Mouse (Mus musculus): Measurements from ENCODE around the gene Mapk14.
"Not testable (repeated sequence)": the region's sequence is repeated elsewhere in the genome, so short reads cannot be mapped to it uniquely, and the experiment has no call there.

Mapk14 gene

DNA sequence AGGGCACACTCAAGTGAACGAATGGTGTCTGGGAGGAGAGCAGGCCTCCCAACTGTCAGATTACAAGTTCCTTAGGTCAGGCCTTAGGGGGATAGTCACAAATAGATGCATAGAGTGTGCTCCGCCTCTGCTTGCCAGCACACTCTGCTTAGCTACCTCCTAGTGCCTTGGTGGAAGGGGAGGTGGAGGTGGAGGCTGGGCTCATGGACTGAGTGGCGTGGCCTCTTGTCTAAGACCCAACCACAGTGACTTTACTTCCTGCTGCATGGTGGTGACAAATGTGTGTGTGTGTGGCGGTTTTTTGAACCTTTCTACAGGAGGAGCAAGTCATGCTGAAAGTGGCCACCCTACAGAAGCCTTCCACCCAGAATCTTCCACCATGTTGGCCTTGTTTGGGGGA, 45.4 kb downstream of the Mapk14 start:
- no peak for DNase-seq (ENCODE audit: low read depth, low spot score)

DNA sequence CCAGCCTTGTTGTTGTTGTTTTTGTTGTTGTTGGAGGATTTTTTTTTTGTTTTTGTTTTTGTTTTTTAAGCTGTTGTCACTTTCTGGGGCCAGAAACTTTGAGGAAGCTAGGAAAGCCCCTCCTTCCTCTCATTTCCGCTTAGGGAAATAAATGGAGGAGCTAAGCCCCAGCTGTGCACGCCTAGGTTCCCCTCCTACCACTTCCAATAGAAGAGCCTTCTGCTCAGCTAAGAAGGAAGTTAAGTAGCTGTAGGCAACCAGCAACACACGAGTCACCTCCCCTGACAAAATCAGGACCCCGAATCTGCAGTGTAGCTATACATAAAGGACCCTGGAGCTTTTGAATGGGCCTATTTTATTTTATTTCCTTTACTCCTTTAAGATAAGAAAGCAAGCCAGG, 46.8 kb downstream of the Mapk14 start:
- DNase-seq (ENCODE audit: low read depth, low spot score) = no peak

DNA sequence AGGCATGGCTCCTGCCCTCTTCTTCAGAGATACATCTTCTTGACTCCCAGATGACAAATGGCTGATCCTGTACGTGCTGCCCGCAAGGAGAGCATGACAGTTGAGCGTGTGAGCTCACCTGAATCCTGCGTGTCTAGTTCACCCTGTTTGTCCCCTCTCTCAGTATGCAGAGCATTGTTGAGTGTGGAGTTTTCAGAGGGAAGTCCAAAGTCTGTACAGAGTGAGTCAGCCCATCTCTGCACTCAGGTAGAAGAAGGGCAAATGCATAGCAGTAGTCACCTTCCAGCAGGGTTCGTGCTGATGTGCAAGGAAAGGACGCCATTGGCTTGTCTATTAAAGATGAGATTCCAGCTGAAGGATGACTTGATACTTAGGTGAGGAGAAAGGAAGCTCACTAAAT, 48.1 kb downstream of the Mapk14 start:
- DNase-seq (ENCODE audit: low read depth, low spot score) = no peak

DNA sequence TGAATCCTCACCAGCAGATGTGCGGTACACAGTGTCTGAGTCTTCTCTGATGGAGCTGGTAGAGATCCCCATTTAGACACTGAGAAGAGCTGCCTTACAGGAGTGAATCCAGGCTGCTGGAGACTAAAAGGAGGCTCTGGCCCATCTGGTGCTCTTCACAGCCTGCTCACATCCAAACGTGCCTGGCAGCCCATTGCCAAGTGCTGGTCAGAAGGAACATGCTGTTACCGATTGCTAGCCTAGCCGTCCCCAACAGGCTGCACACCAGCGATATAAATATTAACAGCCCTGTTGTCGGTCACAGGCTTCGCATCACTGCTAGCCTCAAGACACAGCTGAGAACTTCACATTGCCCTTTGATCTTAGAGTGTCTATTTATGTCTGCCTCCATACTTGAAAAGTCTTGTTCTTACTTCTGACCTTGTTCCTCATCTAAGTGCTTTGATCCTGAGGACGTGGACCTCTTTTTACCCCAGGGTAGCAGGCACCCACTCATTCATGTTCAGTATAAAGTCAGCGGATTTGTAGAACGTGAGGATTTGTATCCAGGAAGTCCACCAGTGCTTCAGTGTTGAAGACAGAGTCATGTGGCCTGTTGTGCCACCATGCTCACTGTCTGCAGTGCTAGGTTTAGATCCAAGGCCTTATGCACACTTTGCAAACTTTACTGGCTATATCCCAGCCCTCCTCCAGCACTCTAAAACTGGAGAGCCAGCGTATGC, 52.2 kb downstream of the Mapk14 start:
- DNase-seq (ENCODE audit: low read depth, low spot score) = no peak

DNA sequence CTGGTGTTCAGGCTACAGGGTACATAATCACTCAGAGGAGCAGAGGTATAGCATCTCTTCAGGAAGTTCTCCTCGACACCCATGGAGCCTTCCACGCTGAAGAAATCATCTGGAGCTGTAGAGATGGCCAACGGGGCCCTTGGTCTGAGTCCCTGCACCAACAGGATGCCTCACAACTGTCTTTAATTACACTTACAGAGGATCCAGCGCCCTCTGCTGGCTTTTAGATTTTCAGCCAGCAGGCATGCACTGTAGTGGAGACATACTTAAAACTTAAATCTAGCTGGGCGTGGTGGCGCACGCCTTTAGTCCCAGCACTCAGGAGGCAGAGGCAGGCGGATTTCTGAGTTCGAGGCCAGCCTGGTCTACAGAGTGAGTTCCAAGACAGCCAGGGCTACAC, 52.8 kb downstream of the Mapk14 start:
- peak; percentile 53 for DNase-seq (ENCODE audit: low read depth, low spot score)

DNA sequence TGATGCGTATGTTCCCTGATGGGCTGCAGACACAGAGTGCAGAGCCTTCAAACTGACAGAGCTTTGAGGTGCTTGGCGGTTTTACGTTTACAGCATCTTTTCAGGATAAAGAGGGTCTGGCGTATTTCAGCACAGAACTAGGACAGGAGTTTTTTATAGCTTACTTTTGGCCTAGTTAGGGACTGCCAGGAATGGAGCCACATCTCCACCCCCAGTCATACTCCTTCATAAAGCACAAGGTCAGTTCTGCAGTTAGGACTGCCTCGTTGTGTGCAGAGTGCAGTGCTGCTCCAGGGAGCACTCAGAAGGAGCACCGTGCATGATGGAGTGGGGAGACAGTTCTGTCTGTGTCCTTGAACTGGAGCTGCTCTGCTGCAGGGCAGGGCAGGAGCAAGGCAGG, 54.6 kb downstream of the Mapk14 start:
- no peak for DNase-seq (ENCODE audit: low read depth, low spot score)

DNA sequence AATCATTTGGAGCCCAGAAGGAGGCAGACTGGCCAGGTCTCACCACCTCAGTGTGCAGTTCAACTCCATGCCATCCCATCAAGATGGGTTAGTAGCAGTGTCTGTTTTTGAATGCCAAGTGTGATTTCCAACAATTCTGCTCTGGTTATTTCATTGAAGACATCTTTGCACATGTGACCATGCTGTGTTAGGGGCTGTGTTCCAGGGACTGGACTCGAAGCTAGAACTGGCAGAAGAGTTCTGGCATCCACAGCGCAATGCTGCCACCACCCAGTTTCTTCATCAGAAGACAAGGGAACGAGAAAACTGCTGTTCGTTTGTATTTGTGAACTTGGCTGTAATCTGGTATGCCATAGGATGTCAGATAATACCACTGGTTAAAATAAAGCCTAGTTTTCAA, 56.9 kb downstream of the Mapk14 start:
- DNase-seq (ENCODE audit: low read depth, low spot score) = no peak

DNA sequence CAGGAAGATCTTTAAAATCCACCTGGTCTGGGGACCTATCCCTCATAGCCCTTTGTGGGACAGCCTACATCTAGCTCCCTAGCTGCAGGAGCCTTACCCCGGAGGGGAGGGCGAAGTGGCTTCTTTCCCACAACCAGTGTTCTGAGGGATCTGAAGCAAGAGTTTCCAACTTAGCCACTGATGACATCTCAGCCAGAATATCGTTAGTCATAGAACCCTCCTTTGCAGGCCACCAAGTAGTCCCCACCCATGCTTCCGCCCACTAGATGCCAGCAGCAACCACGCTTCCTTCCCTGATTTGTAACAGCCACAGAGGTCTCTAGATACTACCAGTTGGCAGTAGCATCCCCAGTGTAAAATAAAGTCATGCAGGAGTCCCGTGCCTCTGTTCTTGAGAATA, 59.5 kb downstream of the Mapk14 start:
- DNase-seq (ENCODE audit: low read depth, low spot score) = no peak

DNA sequence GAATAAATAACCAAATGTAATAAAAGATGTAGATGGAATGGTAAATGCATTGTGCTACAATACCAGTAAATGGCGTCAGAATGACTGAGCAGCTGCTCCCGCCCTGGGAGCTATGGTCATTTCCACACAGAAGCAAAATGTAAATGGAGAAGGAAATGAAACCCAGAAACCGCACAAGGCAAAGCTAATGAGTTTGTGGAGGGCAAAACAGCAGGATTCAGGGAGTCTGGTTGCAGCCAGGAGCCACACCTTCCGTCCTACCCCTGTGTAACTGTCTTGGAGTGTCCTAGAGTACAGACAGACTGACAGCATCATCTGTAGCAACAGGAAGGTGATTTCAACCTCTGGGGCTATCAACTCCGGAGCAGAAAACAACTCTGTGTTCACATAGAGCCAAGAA, 65.3 kb downstream of the Mapk14 start:
- DNase-seq (ENCODE audit: low read depth, low spot score) = no peak

DNA sequence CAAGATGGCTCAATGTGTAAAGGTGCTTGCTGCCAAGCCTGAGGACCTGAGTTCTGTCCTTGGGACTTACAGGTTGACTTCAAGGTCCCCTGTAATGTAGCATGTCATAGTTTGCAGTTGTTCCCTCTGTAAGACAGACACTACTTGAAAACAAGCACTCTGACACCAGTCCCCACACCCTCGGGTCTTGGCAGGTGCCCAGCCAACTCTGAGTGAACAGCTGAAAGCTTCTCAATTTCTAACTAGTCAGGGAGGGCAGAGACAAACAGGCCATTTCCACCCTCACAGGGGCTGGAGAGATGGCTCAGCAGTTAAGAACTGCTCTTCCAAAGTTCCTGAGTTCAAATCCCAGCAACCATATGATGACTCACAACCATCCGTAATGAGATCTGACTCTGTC, 66.3 kb downstream of the Mapk14 start:
- DNase-seq (ENCODE audit: low read depth, low spot score) = no peak

DNA sequence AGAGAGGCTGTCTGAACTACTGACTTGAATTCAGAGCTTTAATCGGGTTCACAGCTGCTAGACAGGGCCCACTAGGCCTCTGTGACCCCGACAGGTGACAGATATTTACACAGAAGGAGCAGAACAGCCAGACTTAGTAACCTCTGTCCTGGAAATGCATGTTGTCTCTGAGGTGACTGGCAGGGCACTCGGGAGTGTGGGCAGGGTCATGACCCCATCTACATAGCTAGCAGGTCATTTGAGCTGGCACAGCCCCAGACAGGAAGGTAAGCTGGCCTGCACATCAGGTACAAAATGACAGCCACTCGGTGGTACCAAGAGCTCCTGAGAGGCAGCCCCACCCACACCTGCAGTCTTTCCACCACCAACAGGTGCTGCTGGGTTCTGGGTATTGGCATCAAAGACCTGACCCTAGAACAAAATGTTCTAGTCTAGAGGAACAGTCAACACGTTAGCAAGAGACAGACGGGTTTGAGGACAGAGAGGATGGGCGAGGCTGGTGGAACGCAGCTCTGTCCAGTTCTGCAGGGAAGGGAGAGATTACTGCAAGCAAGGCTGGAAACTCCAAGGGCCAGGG, 69.7 kb downstream of the Mapk14 start:
- DNase-seq (ENCODE audit: low read depth, low spot score) = no peak

DNA sequence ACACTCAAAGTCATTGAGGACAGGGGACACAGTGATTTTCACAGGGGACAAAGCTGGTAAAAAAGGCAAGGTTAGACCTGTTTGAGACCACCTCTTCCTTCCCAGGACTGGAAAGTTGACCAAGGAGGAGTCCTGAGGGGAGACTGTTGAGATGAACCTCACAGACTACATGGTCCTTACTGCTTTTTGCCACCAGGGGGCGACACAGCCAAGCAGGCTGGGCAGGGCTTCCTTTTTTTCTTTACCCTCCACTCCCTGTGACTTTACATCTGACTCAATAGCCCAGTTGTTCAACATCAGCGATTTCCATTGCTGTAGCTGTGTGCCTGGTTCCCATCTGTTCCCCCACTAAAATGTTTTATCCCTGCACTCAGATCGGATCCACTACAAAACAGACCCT, 70.7 kb downstream of the Mapk14 start:
- DNase-seq (ENCODE audit: low read depth, low spot score) = no peak

DNA sequence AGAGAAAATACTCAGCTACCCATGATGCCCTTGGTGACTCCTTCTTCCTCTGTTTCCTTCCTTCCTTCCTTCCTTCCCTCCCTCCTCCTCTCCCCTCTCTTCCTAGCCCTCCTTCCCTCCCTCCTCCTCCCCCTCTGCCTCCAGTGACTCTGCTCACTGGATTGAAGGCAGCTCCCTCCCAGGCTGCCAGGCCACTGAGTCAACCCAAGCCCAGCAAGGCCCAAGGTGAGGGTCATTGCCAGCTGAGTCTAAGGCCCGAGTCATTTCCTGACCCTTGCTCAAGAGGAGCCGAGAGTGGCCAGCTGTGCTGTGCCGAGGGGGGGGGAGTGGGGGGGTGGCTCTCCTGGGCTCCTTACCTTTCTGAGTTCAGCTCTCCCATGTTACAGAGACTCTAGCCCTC, 75.1 kb downstream of the Mapk14 start:
- no peak for DNase-seq (ENCODE audit: low read depth, low spot score)

DNA sequence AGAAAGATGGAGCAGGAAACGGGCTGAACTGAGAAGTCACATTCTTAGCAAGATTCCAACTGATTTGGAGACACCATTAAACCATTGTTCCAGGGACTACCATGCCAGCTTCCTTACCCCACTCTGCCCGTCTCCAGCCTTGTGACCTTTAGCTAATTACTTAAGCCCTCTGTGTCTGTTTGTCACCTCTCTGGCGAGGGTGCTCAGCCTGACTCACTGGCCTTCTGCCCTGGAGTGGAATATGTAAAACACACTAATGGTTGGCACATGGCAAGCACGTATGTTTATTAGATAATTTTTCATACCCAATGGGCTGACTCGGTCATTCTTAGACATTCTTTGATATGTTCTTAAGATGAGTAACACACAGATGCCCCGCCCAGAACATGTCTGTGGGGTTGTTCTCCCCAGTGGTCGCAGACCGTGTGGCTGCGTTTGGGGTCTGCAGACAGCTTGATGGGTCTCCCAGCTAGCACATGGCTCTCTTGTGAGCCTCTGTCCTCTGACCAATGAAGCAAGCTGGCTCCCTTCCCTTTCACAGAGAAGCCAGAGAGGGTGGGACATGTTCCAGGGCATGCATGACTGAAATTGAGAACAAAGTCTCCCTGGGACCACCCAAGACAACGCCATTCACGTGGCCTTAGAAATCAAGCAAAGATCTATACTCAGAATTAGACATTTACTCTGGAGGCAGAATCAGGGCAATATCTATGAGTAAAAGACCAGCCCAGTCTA, 75.8 kb downstream of the Mapk14 start:
- DNase-seq (ENCODE audit: low read depth, low spot score) = no peak

DNA sequence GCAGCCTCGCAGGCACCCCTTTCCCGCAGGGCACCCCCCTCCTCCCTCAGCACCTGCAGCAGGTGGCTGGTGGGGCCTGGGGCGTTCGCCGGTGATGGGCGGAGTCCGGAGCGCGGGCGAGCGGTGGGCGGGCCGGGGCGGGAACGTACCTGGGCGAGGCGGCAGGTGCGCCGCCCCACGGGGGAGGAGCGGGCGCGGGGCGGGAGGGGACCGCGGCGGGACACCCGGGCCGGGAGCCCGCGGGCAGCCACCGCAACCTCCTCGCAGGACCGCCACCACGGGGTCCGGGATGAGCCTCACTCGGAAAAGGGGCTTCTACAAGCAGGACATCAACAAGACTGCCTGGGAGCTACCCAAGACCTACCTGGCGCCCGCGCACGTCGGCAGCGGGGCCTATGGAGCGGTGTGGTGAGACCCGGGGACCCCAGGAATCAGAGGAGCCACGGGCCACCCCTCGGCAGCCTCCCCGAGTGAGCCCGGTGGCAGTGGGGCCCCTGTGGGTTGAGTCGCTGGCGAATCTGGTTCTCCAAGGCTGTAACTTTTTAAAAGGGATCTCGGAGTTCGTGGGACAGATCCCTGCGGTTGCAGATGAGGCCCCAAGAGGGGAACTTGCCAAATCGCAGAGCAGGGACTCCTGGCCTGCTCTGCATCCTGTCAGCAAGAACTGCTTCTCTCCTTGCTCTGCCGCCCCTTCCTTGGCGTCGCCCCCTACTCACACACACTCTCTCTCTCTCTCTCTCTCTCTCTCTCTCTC, 78.2 kb downstream of the Mapk14 start, which contains the start of gene Mapk13:
Gene Mapk13 (plus strand): TSS at position 177 of the 754 bp plus-strand sequence.
- no peak for DNase-seq (ENCODE audit: low read depth, low spot score)

DNA sequence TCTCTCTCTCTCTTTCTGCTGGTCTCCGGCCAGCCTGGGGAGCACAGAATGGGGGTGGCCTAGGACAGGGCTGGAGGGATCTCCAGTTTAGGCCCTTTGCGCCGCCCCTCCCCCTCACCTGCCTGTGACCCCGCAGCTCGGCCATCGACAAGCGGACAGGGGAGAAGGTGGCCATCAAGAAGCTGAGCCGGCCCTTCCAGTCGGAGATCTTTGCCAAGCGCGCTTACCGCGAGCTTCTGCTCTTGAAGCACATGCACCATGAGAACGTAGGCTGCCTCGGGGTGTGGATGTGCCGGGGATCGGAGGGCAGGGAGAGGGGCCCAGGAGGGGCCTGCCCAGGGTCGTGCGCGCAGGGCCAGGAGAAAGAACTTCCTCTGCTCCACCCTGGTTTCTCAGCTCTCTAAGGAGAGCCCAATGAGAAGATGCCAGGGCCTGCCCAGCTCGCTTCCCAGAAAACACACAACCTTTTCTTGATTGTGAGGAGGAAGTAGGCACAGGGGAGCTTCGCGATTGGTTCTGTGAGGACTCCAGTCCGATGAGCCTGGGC, 78.8 kb downstream of the Mapk14 start:
- no peak for DNase-seq (ENCODE audit: low read depth, low spot score)

DNA sequence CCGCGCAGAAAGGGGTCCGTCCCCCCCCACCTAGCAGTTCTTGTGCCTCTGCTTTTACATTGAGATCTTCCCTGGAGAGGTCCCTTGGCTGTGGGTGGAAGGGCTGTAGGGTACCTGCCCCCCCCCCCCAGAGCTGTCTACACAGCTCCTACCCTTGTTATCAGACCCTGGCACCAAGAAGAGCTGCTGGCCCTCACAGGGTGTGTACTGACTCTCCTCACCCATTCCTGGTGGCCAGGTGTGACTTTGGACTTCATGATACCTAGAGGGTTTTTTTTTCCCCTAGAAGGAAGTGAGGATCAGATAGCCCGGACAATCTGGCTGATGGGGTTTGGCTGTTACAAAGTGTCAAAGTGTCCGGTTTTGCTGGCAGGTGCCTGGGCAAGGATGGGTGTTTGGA, 80.2 kb downstream of the Mapk14 start:
- no peak for DNase-seq (ENCODE audit: low read depth, low spot score)

DNA sequence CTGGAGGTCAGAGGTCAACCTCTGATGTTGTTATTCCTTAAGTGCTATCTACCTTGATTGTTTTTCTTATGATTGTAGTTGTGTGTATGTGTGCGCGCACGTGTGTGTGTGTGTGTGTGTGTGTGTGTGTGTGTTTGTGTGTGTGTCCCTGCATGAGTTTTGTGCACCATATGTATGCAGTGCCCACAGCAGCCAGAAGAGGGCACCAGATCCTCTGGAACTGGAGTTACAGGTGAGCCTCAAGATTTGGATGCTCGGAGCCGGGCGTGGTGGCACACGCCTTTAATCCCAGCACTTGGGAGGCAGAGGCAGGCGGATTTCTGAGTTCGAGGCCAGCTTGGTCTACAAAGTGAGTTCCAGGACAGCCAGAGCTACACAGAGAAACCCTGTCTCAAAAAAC, 83.2 kb downstream of the Mapk14 start:
- not testable (repeated sequence) for DNase-seq (ENCODE audit: low read depth, low spot score)

DNA sequence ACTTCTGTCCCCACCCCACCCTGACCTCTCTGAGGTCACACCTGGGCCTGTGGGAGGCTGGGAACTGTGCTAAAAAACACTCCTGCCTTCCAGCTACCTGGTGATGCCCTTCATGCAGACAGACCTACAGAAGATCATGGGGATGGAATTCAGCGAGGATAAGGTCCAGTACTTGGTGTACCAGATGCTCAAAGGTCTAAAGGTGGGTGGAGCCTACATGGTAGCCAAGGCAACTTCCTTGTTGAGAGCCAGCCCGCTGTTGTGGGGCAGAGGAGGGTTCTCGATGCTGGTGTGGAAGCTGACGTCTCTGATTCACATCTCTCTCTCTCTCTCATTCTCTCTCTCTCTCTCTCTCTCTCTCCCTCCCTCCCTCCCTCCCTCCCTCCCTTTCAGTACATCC, 84.0 kb downstream of the Mapk14 start:
- no peak for DNase-seq (ENCODE audit: low read depth, low spot score)

DNA sequence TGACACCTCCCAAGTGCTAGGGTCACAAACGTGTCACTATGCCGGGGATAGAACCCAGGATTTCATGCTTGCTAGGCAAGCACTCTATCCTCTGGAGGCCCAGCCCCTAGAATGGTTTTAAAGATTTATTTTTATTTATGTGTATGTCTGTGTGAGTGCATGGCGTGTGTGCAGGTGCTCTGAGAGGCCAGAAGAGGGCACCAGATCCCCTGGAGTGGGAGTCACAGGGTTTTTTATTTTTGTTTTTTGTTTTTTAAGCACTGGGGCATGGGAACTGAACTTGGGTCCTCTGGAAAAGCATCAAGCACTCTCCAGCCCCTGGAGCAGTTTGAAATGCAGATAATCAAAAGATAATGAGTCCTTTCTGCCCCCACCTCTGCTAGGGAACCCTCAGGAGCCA, 85.7 kb downstream of the Mapk14 start:
- no peak for DNase-seq (ENCODE audit: low read depth, low spot score)

DNA sequence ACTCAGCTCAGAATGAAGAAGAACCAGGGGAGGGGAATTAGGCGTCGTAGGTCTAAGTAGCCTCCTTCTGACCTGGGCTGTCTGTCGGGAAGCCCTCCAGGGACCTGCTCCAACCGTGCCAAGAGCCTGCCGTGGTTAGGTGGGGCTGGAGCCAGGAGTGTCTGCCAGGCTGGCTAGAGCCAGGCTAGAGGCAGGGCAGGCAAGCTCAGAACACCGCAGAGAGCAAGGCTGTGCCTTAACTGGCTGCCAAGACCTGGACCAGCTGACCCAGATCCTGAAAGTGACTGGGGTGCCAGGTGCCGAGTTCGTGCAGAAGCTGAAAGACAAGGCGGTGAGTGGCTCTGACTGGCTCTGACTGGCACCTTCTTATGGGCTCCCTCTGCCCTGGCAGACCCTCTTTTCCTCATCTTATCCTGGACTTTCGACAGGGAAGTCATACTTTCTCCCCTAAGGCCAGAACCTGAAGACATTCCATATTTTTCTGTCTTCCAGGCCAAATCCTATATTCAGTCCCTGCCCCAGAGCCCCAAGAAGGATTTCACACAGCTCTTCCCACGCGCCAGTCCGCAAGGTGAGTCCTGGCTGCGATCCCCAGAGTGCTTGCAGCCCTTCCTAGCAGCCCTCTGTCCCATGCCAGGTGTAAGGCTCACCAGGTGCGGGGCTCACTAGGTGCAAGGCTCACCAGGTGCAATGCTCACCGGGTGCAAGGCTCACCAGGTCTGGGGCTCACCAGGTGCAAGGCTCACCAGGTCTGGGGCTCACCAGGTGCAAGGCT, 86.3 kb downstream of the Mapk14 start:
- DNase-seq (ENCODE audit: low read depth, low spot score) = no peak

Measured in WW6 (cell line).